Mouse (Mus musculus) ovary, adult 2 months (tissue): ENCODE results near the gene Foxa2. TPM values are rescaled to one million over a fixed set of nuclear protein-coding genes. Genes with fewer than 3 reads are reported as not detected.

Experiments
- polyA plus RNA-seq: library from polyadenylated mRNA; depleted of rRNA; stranded (reverse); fragments of >200 nt; gene quantifications from 2 replicates; pipeline ENCODE4 v1.2.3, GENCODE M21; 2012; rRNA removed

The Foxa2 gene
- 11.6 and 11.9 TPM in 2 replicates for polyA plus RNA-seq

DNA sequence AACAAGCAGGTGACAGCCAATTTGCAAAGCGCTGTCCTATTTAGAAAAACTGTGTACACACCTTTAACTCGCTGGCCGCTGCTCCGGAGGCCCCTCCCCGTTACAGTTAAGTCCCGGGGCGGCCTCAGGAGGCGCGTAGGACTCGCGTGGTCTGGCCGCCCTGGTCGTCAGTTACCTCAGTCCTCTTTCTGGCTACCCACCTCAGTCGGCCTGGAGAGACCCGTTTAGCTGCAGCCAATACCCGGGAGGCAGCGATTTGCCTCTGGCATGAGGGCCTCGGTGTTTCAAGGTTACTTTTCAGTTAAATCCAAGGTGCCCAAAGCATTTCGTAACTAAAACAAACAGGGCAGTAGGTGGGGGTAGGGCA lies at the start of gene Foxa2:
Foxa2 (minus strand) TSS at position 171 of the 367 bp plus-strand sequence.

